Mouse (Mus musculus) embryonic facial prominence, embryonic 14.5 days (tissue): ENCODE measurements around the gene Cnpy1. TPM values are rescaled to one million over a fixed set of nuclear protein-coding genes. Genes with fewer than 3 reads are reported as not detected.

Experiments used
- ATAC-seq: fragments of 200-750 bp; cut with Nextera tagmentation; 2 replicates; pipeline ENCODE4 v1.8.0; 2017; ENCODE audit warnings: low read depth, moderate number of reproducible peaks, moderate TSS enrichment
- DNase-seq: peaks from one replicate; pipeline ENCODE4 v3.0.0-alpha.2; 2015; ENCODE audit warnings: low spot score
- H3K27ac ChIP-seq: fragments of 300-500 bp; sonication (generic); replicated peaks from 2 replicates; pipeline ENCODE4 v1.5.1; 2014; ENCODE audit warnings: low read depth, mild to moderate bottlenecking, low read length, moderate library complexity
- H3K27me3 ChIP-seq: fragments of 300-500 bp; sonication (generic); replicated peaks from 2 replicates; pipeline ENCODE4 v1.6.1; 2014; ENCODE audit warnings: low read length; ENCODE audit not compliant: control insufficient read depth, insufficient read depth
- H3K36me3 ChIP-seq: fragments of 300-500 bp; sonication (generic); 2 replicates; pipeline ENCODE4 v1.6.1; 2014; ENCODE audit warnings: low read length, mixed read lengths; ENCODE audit not compliant: control insufficient read depth, insufficient read depth
- H3K4me1 ChIP-seq: fragments of 300-500 bp; sonication (generic); 2 replicates; pipeline ENCODE4 v1.6.1; 2014; ENCODE audit warnings: antibody characterized with exemption, low read length; ENCODE audit not compliant: control insufficient read depth, insufficient read depth
- H3K4me2 ChIP-seq: fragments of 300-500 bp; sonication (generic); 2 replicates; pipeline ENCODE4 v1.6.1; 2014; ENCODE audit warnings: low read depth, mild to moderate bottlenecking, low read length, moderate library complexity, mixed read lengths
- H3K4me3 ChIP-seq: fragments of 300-500 bp; sonication (generic); 2 replicates; pipeline ENCODE4 v1.5.1; 2014; ENCODE audit warnings: low read depth, mild to moderate bottlenecking, low read length
- H3K9ac ChIP-seq: fragments of 300-500 bp; sonication (generic); 2 replicates; pipeline ENCODE4 v1.6.1; 2014; ENCODE audit warnings: low read depth, mild to moderate bottlenecking, low read length, moderate library complexity, mixed read lengths
- H3K9me3 ChIP-seq: fragments of 300-500 bp; sonication (generic); 2 replicates; pipeline ENCODE4 v1.6.1; 2016; ENCODE audit warnings: low read length; ENCODE audit not compliant: control insufficient read depth
- WGBS: fragments of 180-500 bp; shearing (Covaris S2); extraction: QIAGEN DNeasy Blood & Tissue Kit; methylation state at CpG from one replicate; pipeline ENCODE4 v1.1.7; 2014; 5-methylcytosine and 5-hydroxymethylcytosine counted together
- polyA plus RNA-seq: library from polyadenylated mRNA; unstranded; fragments of >200 nt; fragmentation: Nextera tagmentation; extraction: Ambion mirVana; gene quantifications from 2 replicates; pipeline ENCODE4 v1.2.1, GENCODE M21; 2014

The Cnpy1 gene
- polyA plus RNA-seq, result 1.4 and 1.7 TPM in 2 replicates

GRCm38 (mm10) chr5:28245574-28245973, at the start of gene Cnpy1:
TSS of gene Cnpy1 (minus strand) at chr5:28245806.
- Histone ChIP-seq H3K4me2 (no peak within 1 kb of the TSS), H3K4me3 (no peak within 1 kb of the TSS), H3K9me3 (no peaks in the 10 kb centered on the region), H3K27ac (no peak within 1 kb of the TSS), H3K9ac (no peak within 1 kb of the TSS), H3K27me3 (no peaks in the 10 kb centered on the region), H3K4me1 (no peaks in the 10 kb centered on the region), H3K36me3 (no peaks in the 10 kb centered on the region)
- WGBS, result 60% methylated on average over 11 of the region's 11 CpGs
- DNase-seq, result no peak
- ATAC-seq, result no peak

- DNase-seq (peak; percentile 54), ATAC-seq (no peak)
- Histone ChIP-seq H3K9ac (no peak overlapping the region), H3K4me3 (no peak overlapping the region), H3K9me3 (no peaks in the 10 kb centered on the region), H3K27ac (no peak overlapping the region), H3K4me2 (no peak overlapping the region), H3K4me1 (no peaks in the 10 kb centered on the region), H3K27me3 (no peaks in the 10 kb centered on the region), H3K36me3 (no peaks in the 10 kb centered on the region)
- 5% methylated on average over 6 of the region's 6 CpGs for WGBS
Measured at GRCm38 (mm10) chr5:28293990-28294389, 48.4 kb upstream of the Cnpy1 start.

- Histone ChIP-seq H3K27me3 (no peaks in the 10 kb centered on the region), H3K9ac (no peak overlapping the region), H3K36me3 (no peaks in the 10 kb centered on the region), H3K9me3 (no peaks in the 10 kb centered on the region), H3K27ac (no peak overlapping the region), H3K4me3 (no peak overlapping the region), H3K4me2 (no peak overlapping the region), H3K4me1 (no peaks in the 10 kb centered on the region)
- 38% methylated on average over 3 of the region's 3 CpGs for WGBS
- DNase-seq (no peak), ATAC-seq (no peak)
Measured at GRCm38 (mm10) chr5:28292281-28292680, 46.7 kb upstream of the Cnpy1 start.

GRCm38 (mm10) chr5:28291118-28291850, 45.7 kb upstream of the Cnpy1 start:
- WGBS, result 72% methylated on average over 5 of the region's 5 CpGs
- no peaks in the 10 kb centered on the region for H3K36me3 ChIP-seq
- DNase-seq, result no peak
- H3K27me3 ChIP-seq, result no peaks in the 10 kb centered on the region
- no peaks in the 10 kb centered on the region for H3K4me1 ChIP-seq
- H3K4me2 ChIP-seq, result no peak overlapping the region
- ATAC-seq, result no peak
- no peak overlapping the region for H3K9ac ChIP-seq
- H3K9me3 ChIP-seq, result no peaks in the 10 kb centered on the region
- no peak overlapping the region for H3K4me3 ChIP-seq
- no peak overlapping the region for H3K27ac ChIP-seq

- ATAC-seq (no peak), DNase-seq (no peak)
- H3K9me3 ChIP-seq, result no peaks in the 10 kb centered on the region
- H3K4me1 ChIP-seq, result no peaks in the 10 kb centered on the region
- H3K4me2 ChIP-seq, result no peak overlapping the region
- 70% methylated on average over 1 of the region's 1 CpGs for WGBS
- no peaks in the 10 kb centered on the region for H3K36me3 ChIP-seq
- no peak overlapping the region for H3K9ac ChIP-seq
- no peaks in the 10 kb centered on the region for H3K27me3 ChIP-seq
- no peak overlapping the region for H3K27ac ChIP-seq
- H3K4me3 ChIP-seq, result no peak overlapping the region
Measured at GRCm38 (mm10) chr5:28290630-28291029, 45.0 kb upstream of the Cnpy1 start.

- Histone ChIP-seq H3K4me1 (no peaks in the 10 kb centered on the region), H3K27ac (no peak overlapping the region), H3K27me3 (no peaks in the 10 kb centered on the region), H3K9me3 (no peaks in the 10 kb centered on the region), H3K4me3 (no peak overlapping the region), H3K36me3 (no peaks in the 10 kb centered on the region), H3K4me2 (no peak overlapping the region), H3K9ac (no peak overlapping the region)
- WGBS, result 73% methylated on average over 3 of the region's 3 CpGs
- DNase-seq (no peak), ATAC-seq (no peak)
Measured at GRCm38 (mm10) chr5:28289111-28289510, 43.5 kb upstream of the Cnpy1 start.

GRCm38 (mm10) chr5:28277279-28277678, 31.7 kb upstream of the Cnpy1 start:
- H3K4me1 ChIP-seq, result no peaks in the 10 kb centered on the region
- no peaks in the 10 kb centered on the region for H3K9me3 ChIP-seq
- H3K4me2 ChIP-seq, result no peak overlapping the region
- H3K36me3 ChIP-seq, result no peaks in the 10 kb centered on the region
- H3K9ac ChIP-seq, result no peak overlapping the region
- DNase-seq, result no peak
- 60% methylated on average over 2 of the region's 2 CpGs for WGBS
- H3K27me3 ChIP-seq, result no peaks in the 10 kb centered on the region
- no peak overlapping the region for H3K4me3 ChIP-seq
- no peak for ATAC-seq
- H3K27ac ChIP-seq, result no peak overlapping the region

- H3K27me3 ChIP-seq, result no peaks in the 10 kb centered on the region
- 74% methylated on average over 2 of the region's 2 CpGs for WGBS
- no peak overlapping the region for H3K4me2 ChIP-seq
- H3K9me3 ChIP-seq, result no peaks in the 10 kb centered on the region
- no peak for ATAC-seq
- no peaks in the 10 kb centered on the region for H3K4me1 ChIP-seq
- H3K36me3 ChIP-seq, result no peaks in the 10 kb centered on the region
- H3K9ac ChIP-seq, result no peak overlapping the region
- no peak overlapping the region for H3K4me3 ChIP-seq
- no peak overlapping the region for H3K27ac ChIP-seq
- DNase-seq, result no peak
Measured at GRCm38 (mm10) chr5:28272836-28273235, 27.2 kb upstream of the Cnpy1 start.

GRCm38 (mm10) chr5:28269469-28269991, 23.9 kb upstream of the Cnpy1 start:
- Histone ChIP-seq H3K27ac (no peak overlapping the region), H3K9ac (no peak overlapping the region), H3K9me3 (no peaks in the 10 kb centered on the region), H3K27me3 (no peaks in the 10 kb centered on the region), H3K4me2 (no peak overlapping the region), H3K36me3 (no peaks in the 10 kb centered on the region), H3K4me3 (no peak overlapping the region), H3K4me1 (no peaks in the 10 kb centered on the region)
- ATAC-seq, result no peak
- WGBS, result 47% methylated on average over 6 of the region's 6 CpGs
- DNase-seq, result peak; percentile 20
